Mouse (Mus musculus) lung, adult 2 months (tissue): Measurements from ENCODE around the gene Dxo.
A peak's percentile ranks its signal among the peaks of the same experiment; 100 is the strongest.
"Not testable (repeated sequence)": the region's sequence is repeated elsewhere in the genome, so short reads cannot be mapped to it uniquely, and the experiment has no call there.

Experiments
- CTCF ChIP-seq: fragments of 200-500 bp; IDR thresholded peaks from 2 replicates; pipeline ENCODE4 v1.5.1; 2011; ENCODE audit warnings: mild to moderate bottlenecking, low read length, control low read depth; ENCODE audit not compliant: insufficient read depth
- POLR2A ChIP-seq: fragments of 200-500 bp; IDR thresholded peaks from 2 replicates; pipeline ENCODE4 v1.6.1; 2011; ENCODE audit warnings: low read depth, mild to moderate bottlenecking, control low read depth, low read length, borderline replicate concordance; ENCODE audit errors: extremely low read depth

DNA sequence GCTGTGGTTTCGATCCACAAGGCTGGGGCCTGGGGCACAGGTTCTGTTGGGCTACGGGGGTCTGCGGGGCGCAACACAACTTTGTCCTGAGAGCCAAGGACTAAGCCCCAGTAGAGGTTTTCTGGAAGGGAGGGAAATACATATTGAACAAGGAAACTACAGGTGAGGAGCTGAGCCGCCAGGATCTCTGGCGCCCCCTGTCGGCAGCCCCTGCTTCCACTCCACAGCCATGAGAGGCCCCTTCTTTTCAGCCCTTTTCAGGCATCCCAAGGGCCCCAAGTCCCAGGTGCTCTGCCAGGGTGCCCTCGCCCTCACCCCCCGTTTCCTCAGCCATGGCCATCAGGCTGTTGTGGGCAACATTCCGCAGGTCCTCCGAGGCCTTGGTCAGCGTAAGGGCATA is 23.1 kb upstream of the Dxo start:
- peak; percentile 61 for TF ChIP-seq CTCF
- not testable (repeated sequence) for TF ChIP-seq POLR2A
